Mouse (Mus musculus) intestine, embryonic 16.5 days (tissue): ENCODE measurements around the gene Zmat5. TPM values are rescaled to one million over a fixed set of nuclear protein-coding genes. Genes with fewer than 3 reads are reported as not detected.

Source experiments
- ATAC-seq: fragments of 200-750 bp; cut with Nextera tagmentation; 2 replicates; pipeline ENCODE4 v1.8.0; 2017; ENCODE audit warnings: moderate TSS enrichment, moderate library complexity
- H3K27ac ChIP-seq: fragments of 300-500 bp; sonication (generic); 2 replicates; pipeline ENCODE4 v1.5.1; 2014; ENCODE audit warnings: mild to moderate bottlenecking, low read length
- H3K27me3 ChIP-seq: fragments of 300-500 bp; sonication (generic); replicated peaks from 2 replicates; pipeline ENCODE4 v1.6.1; 2014; ENCODE audit warnings: low read length, control low read depth, mixed read lengths; ENCODE audit not compliant: control insufficient read depth, insufficient read depth
- H3K36me3 ChIP-seq: fragments of 300-500 bp; sonication (generic); 2 replicates; pipeline ENCODE4 v1.6.1; 2014; ENCODE audit warnings: low read length, control low read depth; ENCODE audit not compliant: control insufficient read depth, insufficient read depth
- H3K4me1 ChIP-seq: fragments of 300-500 bp; sonication (generic); 2 replicates; pipeline ENCODE4 v1.6.1; 2014; ENCODE audit warnings: low read length, control low read depth, mixed read lengths; ENCODE audit not compliant: control insufficient read depth, insufficient read depth
- H3K4me2 ChIP-seq: fragments of 300-500 bp; sonication (generic); 2 replicates; pipeline ENCODE4 v1.6.1; 2014; ENCODE audit warnings: low read depth, low read length, control low read depth
- H3K4me3 ChIP-seq: fragments of 300-500 bp; sonication (generic); 2 replicates; pipeline ENCODE4 v1.5.1; 2014; ENCODE audit warnings: mild to moderate bottlenecking, low read length
- H3K9ac ChIP-seq: fragments of 300-500 bp; sonication (generic); 2 replicates; pipeline ENCODE4 v1.6.1; 2014; ENCODE audit warnings: low read depth, low read length
- H3K9me3 ChIP-seq: fragments of 300-500 bp; sonication (generic); 2 replicates; pipeline ENCODE4 v1.6.1; 2016; ENCODE audit warnings: low read length, control low read depth; ENCODE audit not compliant: control insufficient read depth
- WGBS: fragments of 180-500 bp; shearing (Covaris S2); extraction: QIAGEN DNeasy Blood & Tissue Kit; methylation state at CpG from one replicate; pipeline ENCODE4 v1.1.7; 2014; 5-methylcytosine and 5-hydroxymethylcytosine counted together
- polyA plus RNA-seq: library from polyadenylated mRNA; unstranded; fragments of >200 nt; fragmentation: Nextera tagmentation; extraction: Ambion mirVana; gene quantifications from 2 replicates; pipeline ENCODE4 v1.2.1, GENCODE M21; 2015

Zmat5 gene
- polyA plus RNA-seq, 1 experiment from 2014 or later = 64.8 TPM

DNA sequence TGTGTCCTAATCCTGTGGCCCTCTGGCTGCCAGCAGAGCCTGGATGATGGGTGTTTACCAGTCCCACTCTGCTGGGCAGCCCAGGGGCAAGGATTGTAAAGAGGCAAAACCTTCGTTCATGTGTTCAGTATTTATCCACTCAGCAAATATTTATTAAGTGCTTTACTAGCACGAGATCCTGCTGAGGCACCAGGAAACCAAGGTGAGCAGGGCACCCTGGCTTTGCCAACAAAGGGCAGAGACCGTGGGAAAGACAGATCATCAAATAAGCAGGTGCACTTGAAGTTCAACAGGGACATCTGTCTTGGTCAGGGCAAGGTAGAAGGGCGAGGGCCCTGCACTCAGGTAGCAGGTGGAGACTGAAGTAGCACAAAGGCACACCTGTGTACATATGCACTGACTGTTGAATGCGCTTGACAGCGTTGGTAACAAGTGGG is 29.3 kb upstream of the Zmat5 start:
- Histone ChIP-seq H3K36me3 (peaks cover 11% of the 10 kb centered on the region; the same call in 1 of the 2 replicates), H3K4me2 (no peak overlapping the region), H3K27ac (peak overlapping the region; percentile 20; the same call in 1 of the 2 replicates), H3K9me3 (no peaks in the 10 kb centered on the region), H3K4me1 (no peaks in the 10 kb centered on the region; the same call in 1 of the 2 replicates), H3K4me3 (no peak overlapping the region), H3K27me3 (no peaks in the 10 kb centered on the region), H3K9ac (no peak overlapping the region)
- peak; percentile 82 for ATAC-seq
- 63% methylated on average over 6 of the region's 6 CpGs for WGBS

DNA sequence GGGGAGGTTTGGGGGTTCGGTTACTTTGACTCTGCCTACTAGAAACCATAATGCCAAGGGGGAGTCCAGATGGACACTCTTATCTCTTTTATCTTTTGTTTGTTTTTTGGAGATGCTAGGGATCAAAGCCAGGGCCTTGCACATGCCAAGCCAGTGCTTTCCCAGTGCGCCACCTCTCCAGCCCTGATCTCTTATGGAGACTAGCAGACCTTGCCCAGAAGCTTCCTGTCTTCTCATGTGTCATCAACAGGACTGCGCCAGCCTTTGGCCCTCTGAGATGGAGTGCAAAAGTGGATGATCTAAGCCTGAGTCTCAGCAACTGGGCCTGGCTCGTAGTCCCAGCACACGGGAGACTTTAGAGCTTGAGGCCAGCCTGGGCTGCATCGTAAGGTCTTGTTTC is 28.8 kb upstream of the Zmat5 start:
- ATAC-seq = no peak
- no peak overlapping the region for H3K4me2 ChIP-seq
- peaks cover 13% of the 10 kb centered on the region; the same call in 1 of the 2 replicates for H3K36me3 ChIP-seq
- 0 out of 2 replicates have a peak overlapping the region, but pooled peaks have one; percentile 15 for H3K27ac ChIP-seq
- H3K4me1 ChIP-seq = no peaks in the 10 kb centered on the region; the same call in 1 of the 2 replicates
- H3K9me3 ChIP-seq = no peaks in the 10 kb centered on the region
- H3K27me3 ChIP-seq = no peaks in the 10 kb centered on the region
- no peak overlapping the region for H3K9ac ChIP-seq
- WGBS = 90% methylated on average over 6 of the region's 6 CpGs
- H3K4me3 ChIP-seq = no peak overlapping the region

DNA sequence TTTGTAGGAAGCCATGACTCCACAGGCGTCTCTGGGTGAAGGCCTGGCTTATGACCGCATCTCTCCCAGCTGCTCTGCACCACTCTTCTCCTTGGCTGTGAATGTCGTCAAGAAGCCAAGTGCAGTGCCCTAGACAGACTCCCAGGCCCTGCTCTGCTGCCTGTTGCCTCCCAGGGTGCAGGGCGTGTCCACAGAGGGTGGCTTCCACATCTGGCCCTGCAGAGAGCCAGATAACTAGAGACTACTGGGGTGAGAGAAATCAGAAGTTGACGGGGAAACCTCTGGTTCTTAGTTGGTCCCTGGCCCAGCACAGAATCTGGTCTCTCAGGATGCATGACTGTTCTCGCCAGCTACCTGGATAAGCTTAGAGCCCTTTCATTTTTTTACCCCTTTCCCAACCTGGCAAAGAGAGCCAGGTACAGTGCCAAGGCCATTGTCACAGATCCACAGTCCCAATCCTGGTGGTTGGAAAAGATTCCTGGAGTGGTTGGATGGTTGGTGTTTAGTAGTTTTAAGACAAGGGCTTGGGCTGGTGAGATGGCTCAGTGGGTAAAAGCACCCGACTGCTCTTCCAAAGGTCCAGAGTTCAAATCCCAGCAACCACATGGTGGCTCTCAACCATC is 27.1 kb upstream of the Zmat5 start:
- Histone ChIP-seq H3K4me1 (no peaks in the 10 kb centered on the region; the same call in 1 of the 2 replicates), H3K36me3 (peaks cover 16% of the 10 kb centered on the region; the same call in 1 of the 2 replicates), H3K4me2 (no peak overlapping the region), H3K27ac (no peak overlapping the region), H3K9me3 (no peaks in the 10 kb centered on the region), H3K9ac (no peak overlapping the region), H3K4me3 (no peak overlapping the region), H3K27me3 (no peaks in the 10 kb centered on the region)
- 84% methylated on average over 7 of the region's 7 CpGs for WGBS
- ATAC-seq = peak; percentile 61; the same call in 1 of the 2 replicates

DNA sequence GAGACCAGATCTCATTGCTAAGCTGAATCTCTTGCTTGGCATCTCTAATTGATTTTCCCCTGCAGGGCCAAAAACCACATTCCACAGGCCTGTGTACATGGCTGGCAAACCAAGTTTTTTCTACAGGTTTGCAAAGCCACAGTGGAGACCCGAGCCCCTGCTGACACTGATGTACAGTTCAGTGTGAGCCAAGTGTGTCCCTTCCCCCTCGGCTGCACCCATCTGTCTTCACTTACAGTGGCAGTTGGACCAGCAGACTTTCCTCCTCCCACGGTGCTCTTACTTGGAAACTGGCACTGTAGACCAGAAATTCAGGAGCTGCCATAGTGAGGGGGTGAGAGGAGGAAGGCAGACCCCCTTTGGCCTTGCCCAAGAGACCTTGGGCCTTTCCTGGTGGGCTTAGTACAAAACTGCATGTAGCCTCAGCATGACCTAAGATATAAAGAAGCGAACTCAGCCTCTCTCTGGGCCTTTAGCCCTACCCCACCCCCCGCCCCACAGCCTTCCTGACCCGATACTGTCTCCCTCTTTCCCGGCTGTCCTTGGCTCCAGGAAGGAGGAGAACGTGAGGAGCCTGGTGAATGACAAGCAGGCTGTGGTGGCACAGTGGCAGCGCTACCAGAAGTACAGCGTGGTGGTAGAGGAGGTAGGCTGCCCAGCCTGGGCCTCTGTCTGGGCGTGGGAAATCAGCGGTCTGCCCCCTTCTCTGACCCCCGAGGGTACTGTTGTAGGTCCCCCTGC is 25.6 kb upstream of the Zmat5 start:
- no peak for ATAC-seq
- Histone ChIP-seq H3K27ac (no peak overlapping the region), H3K9me3 (no peaks in the 10 kb centered on the region), H3K4me3 (no peak overlapping the region), H3K36me3 (peaks cover 21% of the 10 kb centered on the region), H3K27me3 (no peaks in the 10 kb centered on the region), H3K4me2 (no peak overlapping the region), H3K9ac (no peak overlapping the region), H3K4me1 (no peaks in the 10 kb centered on the region; the same call in 1 of the 2 replicates)
- 73% methylated on average over 13 of the region's 13 CpGs for WGBS

DNA sequence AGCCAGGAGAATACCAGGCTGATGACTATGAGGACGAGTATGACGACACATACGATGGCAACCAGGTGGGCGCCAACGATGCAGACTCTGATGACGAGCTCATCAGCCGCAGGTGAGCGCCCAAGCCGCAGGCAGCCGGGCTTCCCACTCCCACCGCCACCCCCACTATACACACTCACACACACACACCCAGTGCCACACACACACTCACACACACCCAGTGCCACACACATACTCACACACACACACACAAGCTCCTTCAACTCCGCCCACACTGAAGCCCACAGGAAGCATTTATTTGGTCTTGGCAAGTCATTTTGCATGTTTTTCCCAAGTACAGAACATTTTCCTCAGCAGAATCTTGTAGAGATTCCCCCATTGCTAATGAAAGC is 25.0 kb upstream of the Zmat5 start:
- 90% methylated on average over 12 of the region's 12 CpGs for WGBS
- no peaks in the 10 kb centered on the region for H3K9me3 ChIP-seq
- H3K4me3 ChIP-seq = no peak overlapping the region
- no peak for ATAC-seq
- H3K4me2 ChIP-seq = no peak overlapping the region
- no peaks in the 10 kb centered on the region for H3K27me3 ChIP-seq
- H3K4me1 ChIP-seq = no peaks in the 10 kb centered on the region; the same call in 1 of the 2 replicates
- no peak overlapping the region for H3K27ac ChIP-seq
- H3K36me3 ChIP-seq = peaks cover 21% of the 10 kb centered on the region
- no peak overlapping the region for H3K9ac ChIP-seq

DNA sequence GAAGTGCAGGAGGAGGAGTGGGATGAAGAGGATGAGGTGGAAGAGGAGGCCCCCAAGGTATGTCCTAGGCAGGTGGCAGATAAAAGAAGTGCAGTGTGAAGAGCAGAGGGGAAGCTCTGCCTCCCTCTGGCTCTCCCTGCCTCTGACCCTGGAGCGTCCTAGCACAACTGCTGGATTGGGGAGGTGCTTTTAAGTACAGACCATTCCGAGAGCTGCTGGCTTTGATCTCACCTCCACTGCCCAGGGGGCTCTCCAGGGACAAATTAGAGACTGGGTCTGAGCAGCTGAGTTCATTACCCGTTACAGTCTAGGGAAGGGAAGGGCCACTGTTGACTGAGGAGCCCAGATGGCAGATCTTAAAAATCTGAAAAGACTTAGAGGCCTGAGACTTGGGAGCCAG is 24.4 kb upstream of the Zmat5 start:
- ATAC-seq = no peak
- no peak overlapping the region for H3K9ac ChIP-seq
- no peak overlapping the region for H3K4me3 ChIP-seq
- no peaks in the 10 kb centered on the region for H3K27me3 ChIP-seq
- no peaks in the 10 kb centered on the region for H3K9me3 ChIP-seq
- 54% methylated on average over 3 of the region's 3 CpGs for WGBS
- no peak overlapping the region for H3K27ac ChIP-seq
- no peak overlapping the region for H3K4me2 ChIP-seq
- peaks cover 21% of the 10 kb centered on the region for H3K36me3 ChIP-seq
- H3K4me1 ChIP-seq = no peaks in the 10 kb centered on the region; the same call in 1 of the 2 replicates

DNA sequence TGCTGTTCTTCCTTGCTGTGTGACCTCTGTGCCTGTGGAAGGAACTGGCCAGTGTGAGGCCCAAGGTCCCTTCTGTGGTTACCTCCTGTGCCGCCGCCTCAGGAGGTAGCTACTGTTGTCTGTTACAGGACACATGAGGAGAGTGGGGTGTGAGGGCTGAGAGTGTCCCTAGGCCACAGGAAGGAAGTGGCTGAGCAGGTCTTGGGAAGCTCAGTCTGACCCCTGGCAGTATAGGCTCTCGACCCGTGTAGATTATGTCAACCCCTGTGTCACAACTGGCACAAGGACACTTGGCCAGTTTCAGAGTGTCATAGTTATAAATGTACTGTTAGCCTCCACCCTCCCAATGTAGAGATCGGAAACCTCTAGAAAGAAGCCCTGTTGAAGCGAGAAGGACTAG is 21.0 kb upstream of the Zmat5 start:
- H3K4me1 ChIP-seq = no peaks in the 10 kb centered on the region
- peaks cover 21% of the 10 kb centered on the region for H3K36me3 ChIP-seq
- 80% methylated on average over 6 of the region's 6 CpGs for WGBS
- no peak overlapping the region for H3K9ac ChIP-seq
- no peak overlapping the region for H3K27ac ChIP-seq
- no peak overlapping the region for H3K4me3 ChIP-seq
- H3K4me2 ChIP-seq = no peak overlapping the region
- ATAC-seq = no peak
- no peaks in the 10 kb centered on the region for H3K27me3 ChIP-seq
- H3K9me3 ChIP-seq = no peaks in the 10 kb centered on the region

DNA sequence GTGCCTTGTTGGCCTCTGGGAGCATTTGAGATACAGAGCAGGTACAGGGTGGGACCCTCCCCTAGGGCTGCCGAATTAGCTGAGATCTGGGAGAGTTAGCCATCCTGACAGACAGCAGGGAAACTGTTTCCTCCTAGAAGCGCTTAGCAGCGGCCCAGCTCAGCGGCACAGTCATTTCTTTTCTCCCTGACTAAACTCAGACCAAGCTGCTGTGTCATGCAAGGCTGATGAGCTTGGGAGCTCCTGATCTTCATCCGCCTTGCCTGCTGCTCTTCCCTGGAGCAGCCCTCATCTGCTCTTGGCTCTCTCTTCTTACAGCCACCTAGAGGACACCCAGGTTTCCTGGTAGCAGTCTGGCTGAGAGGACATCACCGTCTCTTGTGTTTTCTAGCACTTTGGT is 20.3 kb upstream of the Zmat5 start:
- H3K27me3 ChIP-seq = no peaks in the 10 kb centered on the region
- H3K36me3 ChIP-seq = peaks cover 19% of the 10 kb centered on the region
- 38% methylated on average over 6 of the region's 6 CpGs for WGBS
- H3K4me3 ChIP-seq = no peak overlapping the region
- H3K4me1 ChIP-seq = no peaks in the 10 kb centered on the region
- no peak overlapping the region for H3K27ac ChIP-seq
- H3K9ac ChIP-seq = no peak overlapping the region
- H3K9me3 ChIP-seq = no peaks in the 10 kb centered on the region
- no peak for ATAC-seq
- no peak overlapping the region for H3K4me2 ChIP-seq

DNA sequence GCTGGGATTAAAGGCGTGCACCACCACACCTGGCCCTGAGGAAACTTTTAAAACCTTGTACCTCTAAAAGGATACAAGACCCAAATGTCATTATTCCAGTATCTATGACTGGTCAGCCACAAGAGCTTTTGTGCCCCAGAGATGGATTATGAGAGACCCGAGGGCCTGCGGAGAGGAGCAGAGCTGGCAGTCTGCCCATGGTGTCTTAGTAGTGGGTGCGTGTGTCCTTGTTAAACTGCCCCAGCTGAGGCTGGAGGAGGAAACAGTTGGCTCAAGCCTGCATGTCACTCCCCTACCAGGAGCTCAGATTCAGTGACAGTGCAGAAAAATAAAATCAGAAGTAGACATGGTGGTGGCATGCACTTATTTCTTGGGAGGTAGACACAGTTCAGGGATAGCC is 19.4 kb upstream of the Zmat5 start:
- H3K36me3 ChIP-seq = peaks cover 14% of the 10 kb centered on the region
- no peak overlapping the region for H3K4me3 ChIP-seq
- H3K9me3 ChIP-seq = no peaks in the 10 kb centered on the region
- no peaks in the 10 kb centered on the region for H3K27me3 ChIP-seq
- H3K27ac ChIP-seq = no peak overlapping the region
- H3K4me2 ChIP-seq = no peak overlapping the region
- no peaks in the 10 kb centered on the region for H3K4me1 ChIP-seq
- H3K9ac ChIP-seq = no peak overlapping the region
- WGBS = 79% methylated on average over 4 of the region's 4 CpGs
- no peak for ATAC-seq
